Mouse (Mus musculus) splenic B cell, adult 2 months (primary cell): ENCODE measurements around the gene Apol9a.
A peak's percentile ranks its signal among the peaks of the same experiment; 100 is the strongest.
"Not testable (repeated sequence)": the region's sequence is repeated elsewhere in the genome, so short reads cannot be mapped to it uniquely, and the experiment has no call there.

Experiments
- DNase-seq: peaks from one replicate; pipeline ENCODE4 v3.0.0-alpha.2; 2011; ENCODE audit warnings: low read depth, low spot score
- H3K27me3 ChIP-seq: 2 replicates; pipeline ENCODE4 v1.6.1; 2012; ENCODE audit warnings: mild to moderate bottlenecking, low read length, moderate library complexity, mixed read lengths; ENCODE audit not compliant: control insufficient read depth, poor library complexity, insufficient read depth, severe bottlenecking
- H3K36me3 ChIP-seq: 2 replicates; pipeline ENCODE4 v1.6.1; 2012; ENCODE audit warnings: mild to moderate bottlenecking, low read length, moderate library complexity, mixed read lengths; ENCODE audit not compliant: control insufficient read depth, poor library complexity, insufficient read depth, severe bottlenecking

The Apol9a gene

GRCm38 (mm10) chr15:77411035-77411434 lies at the start of gene Apol9a:
Apol9a (minus strand) TSS chr15:77411135.
- DNase-seq, H3K36me3 ChIP-seq, H3K27me3 ChIP-seq: not testable (repeated sequence)

DNA sequence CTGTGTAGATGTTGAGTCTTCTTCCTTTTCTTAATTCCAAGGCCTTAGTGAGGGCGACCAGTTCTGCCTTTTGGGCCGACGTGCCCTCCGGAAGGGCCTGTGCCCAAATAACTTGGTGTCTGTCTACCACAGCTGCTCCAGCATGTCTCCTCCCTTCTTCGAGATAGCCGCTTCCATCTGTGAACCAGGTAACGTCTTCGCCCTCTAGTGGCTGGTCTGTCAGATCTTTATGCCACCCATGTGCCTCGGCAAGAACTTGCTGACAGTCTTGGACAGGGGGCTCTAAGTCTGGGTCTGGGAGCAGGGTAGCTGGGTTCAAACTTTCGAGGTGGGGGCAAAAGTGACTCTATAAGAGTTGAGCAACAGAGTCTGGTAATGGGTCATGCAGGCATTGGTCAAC lies 39.0 kb upstream of the Apol9a start:
- not testable (repeated sequence) for H3K27me3 ChIP-seq, H3K36me3 ChIP-seq
- peak; percentile 0 for DNase-seq

DNA sequence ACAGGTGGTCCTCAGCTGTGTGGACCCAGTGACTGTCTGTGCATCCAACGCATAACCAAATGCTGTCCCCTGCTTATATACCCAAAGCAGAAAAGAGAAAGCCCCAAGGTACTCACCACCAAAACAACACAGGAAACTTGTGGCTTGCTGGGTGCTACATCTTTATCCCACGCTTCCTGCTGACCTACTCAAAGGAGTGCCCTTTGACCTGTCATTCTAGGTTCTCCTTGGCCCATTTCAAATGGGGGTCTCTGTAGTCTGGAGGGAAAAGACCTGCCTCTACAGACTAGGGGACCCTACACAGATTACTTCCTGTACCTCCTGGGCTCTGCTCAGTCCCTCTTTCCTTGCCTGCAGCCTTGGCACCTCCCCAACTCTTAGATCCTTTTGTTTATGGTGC lies 36.5 kb upstream of the Apol9a start, which contains the start of gene Apol7b:
Gene Apol7b, minus strand, starts transcription at position 101 of the 400 bp plus-strand sequence.
- not testable (repeated sequence) for H3K36me3 ChIP-seq, DNase-seq, H3K27me3 ChIP-seq

DNA sequence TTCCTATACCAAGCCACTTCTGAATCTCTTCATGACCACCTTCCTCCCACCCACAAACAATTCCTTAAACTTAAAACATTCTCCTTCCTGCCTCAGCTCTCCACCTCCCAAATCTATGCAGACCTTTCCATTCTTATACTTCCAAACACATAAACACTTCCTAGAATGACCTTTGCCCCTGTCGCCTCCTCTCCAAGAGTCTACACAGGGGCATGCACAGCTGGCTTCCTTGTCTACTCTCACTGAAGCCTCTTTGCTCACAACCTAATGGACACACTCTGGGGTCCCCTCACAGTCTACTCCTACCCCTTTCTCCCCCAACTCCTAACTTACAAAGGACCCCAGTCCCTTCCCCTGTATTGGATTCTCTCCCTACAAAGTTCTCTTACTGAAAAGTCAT lies 34.7 kb upstream of the Apol9a start:
- not testable (repeated sequence) for H3K36me3 ChIP-seq, DNase-seq, H3K27me3 ChIP-seq

DNA sequence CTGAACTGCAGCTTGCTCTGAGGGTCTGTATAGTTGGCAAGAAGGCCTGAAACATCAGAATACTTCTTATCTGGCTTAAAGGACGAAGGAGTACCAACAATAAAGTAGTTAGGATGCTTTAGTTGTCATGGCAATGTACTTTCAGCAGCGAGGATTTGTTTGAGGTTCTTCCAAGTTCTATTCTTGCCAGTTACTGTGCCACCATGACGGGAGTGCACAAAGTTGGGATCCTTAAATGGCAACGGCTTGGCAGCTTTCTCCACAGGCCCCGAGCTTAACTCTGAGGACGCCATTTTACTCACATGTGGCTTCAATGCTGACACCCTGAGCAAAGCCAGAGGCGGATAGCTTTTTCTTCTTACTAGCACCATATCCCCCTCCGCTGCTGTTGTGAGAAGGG lies 33.8 kb upstream of the Apol9a start:
- DNase-seq, H3K27me3 ChIP-seq, H3K36me3 ChIP-seq: not testable (repeated sequence)

DNA sequence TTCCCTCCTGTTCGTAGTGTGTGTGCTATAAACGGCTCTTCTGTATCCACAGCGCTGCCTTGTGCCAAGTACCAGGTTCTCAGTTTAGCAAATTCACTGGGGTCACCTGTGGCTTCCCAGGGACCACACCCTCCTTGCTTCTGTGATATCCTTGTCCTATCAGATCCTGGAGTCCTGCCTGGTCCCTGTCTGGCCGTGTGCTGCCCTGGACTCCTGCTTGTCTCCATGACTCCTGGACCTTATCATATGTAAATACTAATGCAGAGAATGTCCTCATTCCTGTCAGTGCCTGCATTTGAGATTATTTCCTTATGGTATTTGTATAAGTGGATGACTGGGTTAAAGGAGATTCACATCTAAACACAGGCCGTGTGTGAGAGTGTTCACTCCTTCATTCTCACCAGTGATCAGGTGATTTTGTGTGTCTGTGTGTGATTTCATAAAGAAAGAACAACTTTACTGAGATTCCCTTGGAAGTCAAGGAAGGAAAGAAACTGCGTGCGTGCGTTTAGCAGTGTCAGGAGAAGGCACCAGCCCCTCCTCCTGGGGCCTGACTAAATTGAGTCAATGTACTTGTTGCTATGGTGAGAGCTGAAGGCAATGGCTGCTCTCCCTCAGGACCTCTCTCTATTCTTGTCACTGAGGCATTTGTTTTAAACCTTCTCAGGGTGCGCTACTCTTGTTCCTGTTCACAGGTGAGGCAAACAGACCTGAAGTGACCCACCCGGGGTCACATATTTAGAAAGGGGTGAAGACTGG lies 17.9 kb upstream of the Apol9a start:
- DNase-seq, H3K27me3 ChIP-seq, H3K36me3 ChIP-seq: not testable (repeated sequence)

DNA sequence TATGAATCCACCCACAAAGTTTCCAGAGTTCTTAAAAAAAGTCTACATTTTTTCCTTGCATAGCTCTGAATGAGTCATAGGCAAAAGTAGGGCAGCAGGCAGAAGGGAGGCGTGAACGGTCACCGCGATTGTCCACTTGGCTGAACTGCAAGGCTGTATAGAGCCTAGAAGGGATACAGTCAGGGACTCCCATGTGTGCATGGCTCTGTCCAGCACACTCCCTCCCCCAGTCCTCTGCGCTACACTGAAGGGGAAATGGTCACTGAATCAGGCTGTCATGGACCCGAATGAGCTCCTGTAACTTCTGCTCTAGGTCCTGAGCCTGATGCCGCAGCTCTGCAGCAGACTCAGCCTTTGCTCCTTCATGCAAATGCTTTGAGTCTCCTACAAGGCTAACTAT lies 12.0 kb upstream of the Apol9a start:
- H3K36me3 ChIP-seq, DNase-seq, H3K27me3 ChIP-seq: not testable (repeated sequence)

DNA sequence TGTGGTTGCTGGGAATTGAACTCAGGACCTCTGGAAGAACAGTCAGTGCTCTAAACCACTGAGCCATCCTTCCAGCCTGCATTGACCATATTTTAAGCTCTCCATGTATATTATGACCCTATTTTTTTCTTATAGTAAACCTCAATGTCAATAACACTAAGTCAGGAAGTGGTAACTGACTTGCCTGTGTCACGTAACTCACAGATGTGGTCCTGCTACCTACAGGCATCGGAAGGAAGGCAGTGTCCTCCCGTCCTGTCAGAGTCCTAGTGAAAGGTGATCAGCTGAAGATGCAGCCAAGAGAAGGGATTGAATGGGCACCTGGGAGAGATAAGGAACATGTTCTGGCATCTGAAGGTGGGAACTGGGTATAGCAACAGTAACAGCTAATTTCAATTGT lies 8.7 kb upstream of the Apol9a start:
- H3K27me3 ChIP-seq, DNase-seq, H3K36me3 ChIP-seq: not testable (repeated sequence)

- DNase-seq, H3K27me3 ChIP-seq, H3K36me3 ChIP-seq: not testable (repeated sequence)
Measured at GRCm38 (mm10) chr15:77416655-77417333, 5.9 kb upstream of the Apol9a start.

DNA sequence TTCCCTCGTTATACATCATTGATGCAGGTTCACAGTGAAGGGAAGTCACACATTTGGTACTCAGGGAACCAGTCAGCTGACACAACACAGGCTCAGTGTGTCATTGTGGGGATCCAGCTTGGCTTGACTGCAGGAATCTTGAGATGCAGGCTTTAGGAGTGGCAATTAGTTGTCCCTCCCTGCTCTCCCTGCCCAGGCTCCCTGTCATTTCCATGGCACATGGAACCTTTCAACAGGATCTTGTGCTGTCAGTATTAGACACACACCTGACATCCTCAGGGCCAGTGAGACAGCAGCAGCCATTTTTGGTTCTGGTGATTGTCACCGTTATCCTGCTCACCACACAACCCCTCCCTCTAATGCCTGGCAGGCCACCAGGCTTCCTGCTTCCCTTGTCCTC lies 4.7 kb upstream of the Apol9a start:
- not testable (repeated sequence) for H3K27me3 ChIP-seq, DNase-seq, H3K36me3 ChIP-seq

GRCm38 (mm10) chr15:77412695-77413094 lies 1.8 kb upstream of the Apol9a start:
- H3K36me3 ChIP-seq, DNase-seq, H3K27me3 ChIP-seq: not testable (repeated sequence)

GRCm38 (mm10) chr15:77406370-77406769 lies 4.6 kb downstream of the Apol9a start:
- not testable (repeated sequence) for DNase-seq, H3K27me3 ChIP-seq, H3K36me3 ChIP-seq

DNA sequence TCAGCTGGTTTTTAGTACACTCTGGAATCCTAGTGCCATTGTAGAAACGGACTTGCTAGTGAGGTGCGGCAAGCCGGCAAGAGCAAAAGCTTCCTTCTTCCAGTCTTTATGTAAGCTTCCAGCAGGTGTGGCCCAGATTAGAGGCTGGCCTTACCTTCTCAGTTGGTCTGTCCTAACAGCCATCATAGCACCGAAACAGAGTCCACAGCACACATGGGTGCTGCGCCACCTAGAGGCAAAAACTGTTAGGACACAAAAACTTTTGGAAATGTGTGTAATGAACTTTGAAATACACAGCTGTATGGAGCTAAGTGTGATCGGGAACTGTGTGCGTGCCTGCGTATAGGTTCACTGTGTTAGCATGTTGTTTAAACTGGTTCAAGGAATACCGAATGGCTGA lies 11.9 kb downstream of the Apol9a start, which contains the start of gene Apol7a:
Gene Apol7a, minus strand, starts transcription at position 84 of the 400 bp plus-strand sequence.
- not testable (repeated sequence) for DNase-seq, H3K27me3 ChIP-seq, H3K36me3 ChIP-seq

- not testable (repeated sequence) for H3K36me3 ChIP-seq, H3K27me3 ChIP-seq, DNase-seq
Measured at GRCm38 (mm10) chr15:77397450-77398132, 13.3 kb downstream of the Apol9a start.

DNA sequence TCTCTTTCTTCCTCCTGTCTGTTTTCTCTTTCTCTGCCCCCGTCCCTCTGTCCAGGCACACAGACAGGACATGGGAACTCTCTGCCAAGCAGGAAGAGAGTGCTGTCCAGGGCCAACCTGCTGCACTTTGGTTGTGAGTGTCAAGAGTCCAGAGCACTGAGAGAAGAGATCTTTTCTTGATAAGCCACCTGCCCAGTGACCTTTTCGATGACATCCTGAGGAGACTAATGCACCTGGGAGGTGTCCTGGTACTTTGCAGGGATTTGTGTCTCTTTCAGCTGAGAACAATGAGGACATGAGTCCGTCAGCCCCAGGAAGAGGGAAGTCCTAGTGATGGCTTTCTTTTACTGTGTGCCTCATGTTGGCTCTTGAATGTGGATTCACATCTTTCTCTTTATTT lies 17.1 kb downstream of the Apol9a start:
- not testable (repeated sequence) for H3K27me3 ChIP-seq

More for the DNA sequence above, 17.1 kb downstream of the Apol9a start:
- not testable (repeated sequence) for H3K36me3 ChIP-seq, DNase-seq
